Mouse (Mus musculus) neural tube, embryonic 12.5 days (tissue): ENCODE data around the gene 4931414P19Rik. TPM values are rescaled to one million over a fixed set of nuclear protein-coding genes. Genes with fewer than 3 reads are reported as not detected.

ENCODE experiments used
- ATAC-seq: fragments of 200-750 bp; cut with Nextera tagmentation; 2 replicates; pipeline ENCODE4 v1.8.0; 2017; ENCODE audit warnings: low read depth, mild to moderate bottlenecking, moderate TSS enrichment, moderate library complexity; ENCODE audit not compliant: low FRiP score
- H3K27ac ChIP-seq: fragments of 300-500 bp; sonication (generic); 2 replicates; pipeline ENCODE4 v1.5.1; 2016
- H3K27me3 ChIP-seq: fragments of 300-500 bp; sonication (generic); replicated peaks from 2 replicates; pipeline ENCODE4 v1.6.1; 2016; ENCODE audit warnings: mild to moderate bottlenecking
- H3K36me3 ChIP-seq: fragments of 300-500 bp; sonication (generic); 2 replicates; pipeline ENCODE4 v1.6.1; 2016; ENCODE audit warnings: mild to moderate bottlenecking
- H3K4me1 ChIP-seq: fragments of 300-500 bp; sonication (generic); 2 replicates; pipeline ENCODE4 v1.6.1; 2016
- H3K4me2 ChIP-seq: fragments of 300-500 bp; sonication (generic); replicated peaks from 2 replicates; pipeline ENCODE4 v1.6.1; 2016; ENCODE audit warnings: mild to moderate bottlenecking
- H3K4me3 ChIP-seq: fragments of 300-500 bp; sonication (generic); 2 replicates; pipeline ENCODE4 v1.5.1; 2016
- H3K9ac ChIP-seq: fragments of 300-500 bp; sonication (generic); 2 replicates; pipeline ENCODE4 v1.6.1; 2016; ENCODE audit warnings: mild to moderate bottlenecking
- H3K9me3 ChIP-seq: fragments of 300-500 bp; sonication (generic); 2 replicates; pipeline ENCODE4 v1.6.1; 2016; ENCODE audit warnings: mild to moderate bottlenecking
- WGBS: fragments of 180-500 bp; shearing (Covaris S2); methylation state at CpG from one replicate; pipeline ENCODE4 v1.1.7; 2016; 5-methylcytosine and 5-hydroxymethylcytosine counted together
- polyA plus RNA-seq: library from polyadenylated mRNA; unstranded; fragments of >200 nt; fragmentation: Nextera tagmentation; extraction: Ambion mirVana; gene quantifications from 2 replicates; pipeline ENCODE4 v1.2.1, GENCODE M21; 2016

Gene 4931414P19Rik
- polyA plus RNA-seq, 1 experiment from 2014 or later, result 8.6 TPM

GRCm38 (mm10) chr14:54641305-54641969 lies 35.6 kb upstream of the 4931414P19Rik start, which contains the start of gene Cdh24:
Gene Cdh24, minus strand, starts transcription at chr14:54641364.
- Histone ChIP-seq H3K4me2 (peak within 1 kb of the TSS; percentile 96), H3K4me1 (peaks cover 20% of the 10 kb centered on the region), H3K27ac (peak within 1 kb of the TSS; percentile 76; the same call in 1 of the 2 replicates), H3K27me3 (no peaks in the 10 kb centered on the region), H3K9ac (peak within 1 kb of the TSS; percentile 89), H3K36me3 (peaks cover 69% of the 10 kb centered on the region), H3K4me3 (peak within 1 kb of the TSS; percentile 78), H3K9me3 (no peaks in the 10 kb centered on the region)
- ATAC-seq, result peak; percentile 91
- WGBS, result under 1% methylated on average over 52 of the region's 52 CpGs

GRCm38 (mm10) chr14:54640946-54641304 lies 35.1 kb upstream of the 4931414P19Rik start, which contains the start of gene Gm17606:
Gene Gm17606, plus strand, starts transcription at chr14:54640952.
- H3K27me3 ChIP-seq, result no peaks in the 10 kb centered on the region
- 2% methylated on average over 24 of the region's 28 CpGs for WGBS
- no peaks in the 10 kb centered on the region for H3K9me3 ChIP-seq
- H3K36me3 ChIP-seq, result peaks cover 69% of the 10 kb centered on the region
- no peak for ATAC-seq
- peak within 1 kb of the TSS; percentile 89 for H3K9ac ChIP-seq
- peak within 1 kb of the TSS; percentile 96 for H3K4me2 ChIP-seq
- peak within 1 kb of the TSS; percentile 76; the same call in 1 of the 2 replicates for H3K27ac ChIP-seq
- peak within 1 kb of the TSS; percentile 78 for H3K4me3 ChIP-seq
- H3K4me1 ChIP-seq, result peaks cover 20% of the 10 kb centered on the region

GRCm38 (mm10) chr14:54640121-54640520 lies 34.3 kb upstream of the 4931414P19Rik start:
- Histone ChIP-seq H3K36me3 (peaks cover 67% of the 10 kb centered on the region), H3K4me3 (peak overlapping the region; percentile 78), H3K4me2 (peak overlapping the region; percentile 96), H3K4me1 (peaks cover 20% of the 10 kb centered on the region), H3K27me3 (no peaks in the 10 kb centered on the region), H3K9ac (peak overlapping the region; percentile 89), H3K27ac (no peak overlapping the region), H3K9me3 (no peaks in the 10 kb centered on the region)
- ATAC-seq, result no peak
- WGBS, result 15% methylated on average over 4 of the region's 4 CpGs

GRCm38 (mm10) chr14:54638210-54638609 lies 32.4 kb upstream of the 4931414P19Rik start:
- peaks cover 20% of the 10 kb centered on the region for H3K4me1 ChIP-seq
- 91% methylated on average over 5 of the region's 5 CpGs for WGBS
- no peak overlapping the region for H3K4me3 ChIP-seq
- peaks cover 64% of the 10 kb centered on the region for H3K36me3 ChIP-seq
- H3K4me2 ChIP-seq, result no peak overlapping the region
- no peak overlapping the region for H3K27ac ChIP-seq
- no peaks in the 10 kb centered on the region for H3K9me3 ChIP-seq
- no peak overlapping the region for H3K9ac ChIP-seq
- no peaks in the 10 kb centered on the region for H3K27me3 ChIP-seq
- no peak for ATAC-seq

GRCm38 (mm10) chr14:54636954-54637353 lies 31.2 kb upstream of the 4931414P19Rik start:
- WGBS, result 51% methylated on average over 8 of the region's 8 CpGs
- H3K4me1 ChIP-seq, result peaks cover 20% of the 10 kb centered on the region
- no peak overlapping the region for H3K4me2 ChIP-seq
- no peaks in the 10 kb centered on the region for H3K9me3 ChIP-seq
- H3K36me3 ChIP-seq, result peaks cover 65% of the 10 kb centered on the region
- no peak for ATAC-seq
- no peaks in the 10 kb centered on the region for H3K27me3 ChIP-seq
- H3K9ac ChIP-seq, result no peak overlapping the region
- H3K4me3 ChIP-seq, result no peak overlapping the region
- no peak overlapping the region for H3K27ac ChIP-seq

- no peak for ATAC-seq
- Histone ChIP-seq H3K9me3 (no peaks in the 10 kb centered on the region), H3K4me2 (no peak overlapping the region), H3K4me1 (peaks cover 4% of the 10 kb centered on the region), H3K36me3 (peaks cover 84% of the 10 kb centered on the region), H3K4me3 (no peak overlapping the region), H3K9ac (no peak overlapping the region), H3K27me3 (no peaks in the 10 kb centered on the region), H3K27ac (no peak overlapping the region)
- 79% methylated on average over 4 of the region's 4 CpGs for WGBS
Measured at GRCm38 (mm10) chr14:54634182-54634581, 28.4 kb upstream of the 4931414P19Rik start.

GRCm38 (mm10) chr14:54632252-54632651 lies 26.5 kb upstream of the 4931414P19Rik start:
- Histone ChIP-seq H3K36me3 (peaks cover 68% of the 10 kb centered on the region), H3K27me3 (no peaks in the 10 kb centered on the region), H3K4me1 (no peaks in the 10 kb centered on the region), H3K4me2 (no peak overlapping the region), H3K27ac (no peak overlapping the region), H3K9me3 (no peaks in the 10 kb centered on the region), H3K9ac (no peak overlapping the region), H3K4me3 (no peak overlapping the region)
- 93% methylated on average over 37 of the region's 37 CpGs for WGBS
- ATAC-seq, result no peak

- no peak overlapping the region for H3K27ac ChIP-seq
- H3K27me3 ChIP-seq, result no peaks in the 10 kb centered on the region
- no peak for ATAC-seq
- no peak overlapping the region for H3K4me3 ChIP-seq
- no peaks in the 10 kb centered on the region for H3K4me1 ChIP-seq
- H3K36me3 ChIP-seq, result peaks cover 57% of the 10 kb centered on the region
- H3K4me2 ChIP-seq, result no peak overlapping the region
- 69% methylated on average over 4 of the region's 4 CpGs for WGBS
- H3K9ac ChIP-seq, result 0 out of 2 replicates have a peak overlapping the region, but pooled peaks have one; percentile 2
- no peaks in the 10 kb centered on the region for H3K9me3 ChIP-seq
Measured at GRCm38 (mm10) chr14:54631240-54631599, 25.4 kb upstream of the 4931414P19Rik start.

GRCm38 (mm10) chr14:54630583-54631239 lies 24.9 kb upstream of the 4931414P19Rik start:
- Histone ChIP-seq H3K27me3 (no peaks in the 10 kb centered on the region), H3K4me2 (no peak overlapping the region), H3K9me3 (no peaks in the 10 kb centered on the region), H3K27ac (no peak overlapping the region), H3K36me3 (peaks cover 52% of the 10 kb centered on the region), H3K4me3 (no peak overlapping the region), H3K4me1 (no peaks in the 10 kb centered on the region), H3K9ac (no peak overlapping the region)
- ATAC-seq, result no peak
- 78% methylated on average over 11 of the region's 11 CpGs for WGBS

- Histone ChIP-seq H3K4me3 (no peak overlapping the region), H3K4me1 (no peaks in the 10 kb centered on the region), H3K36me3 (peaks cover 47% of the 10 kb centered on the region), H3K9ac (no peak overlapping the region), H3K9me3 (no peaks in the 10 kb centered on the region), H3K27me3 (no peaks in the 10 kb centered on the region), H3K27ac (no peak overlapping the region), H3K4me2 (no peak overlapping the region)
- WGBS, result 92% methylated on average over 2 of the region's 2 CpGs
- no peak for ATAC-seq
Measured at GRCm38 (mm10) chr14:54629797-54630196, 24.0 kb upstream of the 4931414P19Rik start.

- ATAC-seq, result no peak
- Histone ChIP-seq H3K4me1 (no peaks in the 10 kb centered on the region), H3K4me2 (no peak overlapping the region), H3K27ac (no peak overlapping the region), H3K9me3 (no peaks in the 10 kb centered on the region), H3K27me3 (no peaks in the 10 kb centered on the region), H3K4me3 (no peak overlapping the region), H3K36me3 (peaks cover 31% of the 10 kb centered on the region), H3K9ac (no peak overlapping the region)
- 72% methylated on average over 5 of the region's 5 CpGs for WGBS
Measured at GRCm38 (mm10) chr14:54628103-54628502, 22.3 kb upstream of the 4931414P19Rik start.

- Histone ChIP-seq H3K4me1 (no peaks in the 10 kb centered on the region), H3K4me2 (no peak overlapping the region), H3K27ac (no peak overlapping the region), H3K9me3 (no peaks in the 10 kb centered on the region), H3K9ac (no peak overlapping the region), H3K4me3 (no peak overlapping the region), H3K27me3 (no peaks in the 10 kb centered on the region), H3K36me3 (0 out of 2 replicates have a peak, but pooled peaks cover under 1% of the 10 kb centered on the region)
- 76% methylated on average over 10 of the region's 10 CpGs for WGBS
- no peak for ATAC-seq
Measured at GRCm38 (mm10) chr14:54624976-54625375, 19.2 kb upstream of the 4931414P19Rik start.
